Mouse (Mus musculus): ENCODE measurements around the gene Tmem212.
"Not testable (repeated sequence)": the region's sequence is repeated elsewhere in the genome, so short reads cannot be mapped to it uniquely, and the experiment has no call there.

Gene Tmem212

DNA sequence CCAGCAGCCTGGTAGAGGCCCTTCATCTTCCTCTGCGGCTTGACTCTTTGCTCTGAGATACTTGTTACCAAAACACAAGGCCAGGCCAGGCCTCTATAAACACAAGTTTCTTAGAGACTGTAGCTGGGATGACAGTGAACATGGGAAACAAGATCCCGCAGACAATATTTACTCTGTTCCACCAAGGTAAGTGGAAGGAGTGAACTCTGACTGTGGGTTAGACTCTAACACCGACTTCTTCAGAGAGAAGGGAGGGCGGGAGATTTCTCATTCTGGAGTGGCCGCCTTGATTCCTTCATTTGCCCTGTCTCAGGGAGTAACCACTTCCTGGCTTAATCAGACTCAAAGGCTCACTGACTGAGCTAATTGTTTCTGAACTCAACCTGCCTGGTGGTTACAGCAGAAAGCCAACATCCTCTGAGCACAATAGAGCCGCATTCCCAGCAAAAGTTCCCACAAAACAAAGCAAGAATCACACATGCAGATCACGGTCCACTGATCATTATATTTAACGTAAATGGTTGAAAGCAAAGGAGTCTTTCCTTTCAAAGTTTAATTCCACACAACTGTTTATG lies at the start of gene Tmem212:
Tmem212 (minus strand) TSS at position 51 of the 575 bp plus-strand sequence.
- no peak for DNase-seq (ENCODE audit: low read depth, low spot score)

DNA sequence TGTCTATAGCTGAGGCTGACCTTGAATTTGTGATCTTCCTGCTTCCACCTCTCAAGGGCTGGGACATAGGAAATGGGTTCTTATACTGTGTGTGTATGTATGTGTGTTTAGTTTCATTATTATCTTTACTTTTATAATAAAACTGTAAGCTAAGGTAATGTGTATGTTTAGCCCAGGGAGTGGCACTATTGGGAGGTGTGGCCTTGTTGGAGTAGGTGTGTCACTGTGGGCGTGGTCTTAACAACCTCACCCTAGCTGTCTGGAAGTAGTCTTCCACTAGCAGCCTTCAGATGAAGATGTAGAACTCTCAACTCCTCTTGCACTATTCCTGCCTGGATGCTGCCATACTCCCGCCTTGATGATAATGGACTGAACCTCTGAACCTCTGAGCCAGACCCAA lies 49.2 kb upstream of the Tmem212 start:
- DNase-seq (ENCODE audit: low read depth, low spot score): not testable (repeated sequence)

DNA sequence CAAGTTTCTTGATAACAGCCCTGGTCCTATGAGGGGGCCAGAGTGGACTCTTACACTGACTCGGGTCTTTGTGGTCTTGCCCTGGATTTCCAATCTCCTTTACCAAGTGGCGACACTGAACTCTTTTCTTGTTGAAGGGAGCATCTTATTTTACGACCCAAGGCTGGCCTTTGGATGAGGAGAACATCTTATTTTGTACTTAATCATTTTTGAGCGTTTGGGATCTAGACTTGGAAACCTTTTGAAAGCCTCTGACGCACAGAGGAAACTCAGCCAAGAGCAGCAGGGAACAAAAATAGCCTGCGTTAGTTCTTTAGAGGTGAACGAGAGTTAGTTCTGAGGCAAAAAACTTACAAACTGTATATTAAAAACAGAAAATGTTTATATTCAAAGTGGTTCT lies 46.8 kb upstream of the Tmem212 start:
- DNase-seq (ENCODE audit: low read depth, low spot score): peak; percentile 69

DNA sequence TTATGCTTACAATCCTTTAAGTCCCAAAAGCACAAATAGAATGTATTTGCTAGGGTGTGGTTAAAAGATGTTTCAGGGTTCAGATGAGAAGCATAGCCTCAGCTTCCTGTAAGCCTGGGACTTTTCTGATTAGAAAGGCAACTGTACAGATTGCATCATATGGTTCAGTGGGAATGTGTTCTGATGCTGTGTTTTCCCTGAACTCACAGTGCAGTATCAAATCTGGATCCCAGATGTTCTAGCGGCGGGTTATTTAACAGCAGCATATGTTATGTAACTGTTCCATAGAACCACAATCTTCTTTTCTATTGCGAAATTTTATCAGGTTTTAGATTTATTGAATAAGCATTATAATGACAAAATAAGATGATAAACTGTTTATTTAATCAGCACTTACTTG lies 45.5 kb upstream of the Tmem212 start:
- no peak for DNase-seq (ENCODE audit: low read depth, low spot score)

DNA sequence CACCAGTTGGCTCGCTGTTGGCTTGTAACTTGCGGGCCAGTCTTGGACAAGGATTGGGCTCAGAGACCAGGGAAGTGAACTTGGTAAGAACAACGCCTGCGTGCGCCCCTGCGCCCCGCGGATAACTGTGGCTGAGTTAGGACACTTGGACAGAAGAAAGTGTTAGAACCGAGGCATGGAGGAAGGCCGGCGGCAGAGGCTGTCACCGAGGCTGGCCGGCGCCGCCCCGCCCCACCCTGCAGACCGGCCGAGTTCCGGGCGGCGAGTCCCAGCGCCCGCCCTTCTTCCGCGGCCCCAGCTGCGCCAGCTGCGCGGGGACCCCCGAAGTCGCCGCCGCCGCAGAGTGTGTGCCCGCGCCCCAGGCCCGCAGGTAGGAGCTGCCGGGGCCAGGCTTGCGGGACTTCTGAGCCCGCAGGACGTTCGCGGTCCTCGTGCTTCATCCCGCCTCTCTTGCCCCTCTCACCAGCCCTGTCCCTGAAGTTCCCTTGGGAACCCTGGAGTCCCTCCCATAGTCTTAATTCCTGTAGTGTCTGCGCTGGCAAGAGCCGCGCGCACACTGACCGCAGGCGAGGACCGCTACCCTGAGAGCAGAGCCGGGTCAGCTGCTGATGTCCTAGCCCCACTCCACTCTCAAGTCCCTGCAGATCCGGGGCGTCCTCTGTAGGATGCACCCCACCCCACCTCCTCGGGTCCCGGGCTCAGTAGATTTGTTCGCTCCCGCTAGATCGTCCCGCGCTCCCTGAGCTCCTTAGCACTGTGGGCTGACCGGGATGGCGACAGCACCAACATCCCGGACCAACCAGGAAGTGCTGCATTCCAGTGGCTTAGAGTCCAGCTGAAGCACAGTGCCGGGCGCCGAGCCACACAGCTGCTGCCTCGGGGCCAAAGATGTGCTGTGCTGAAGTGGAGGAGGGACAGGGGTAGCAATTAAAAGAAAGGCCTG lies 42.5 kb upstream of the Tmem212 start, which contains the start of gene Pld1:
Pld1 (plus strand) TSS at position 315 of the 943 bp plus-strand sequence.
- DNase-seq (ENCODE audit: low read depth, low spot score): peak; percentile 88

DNA sequence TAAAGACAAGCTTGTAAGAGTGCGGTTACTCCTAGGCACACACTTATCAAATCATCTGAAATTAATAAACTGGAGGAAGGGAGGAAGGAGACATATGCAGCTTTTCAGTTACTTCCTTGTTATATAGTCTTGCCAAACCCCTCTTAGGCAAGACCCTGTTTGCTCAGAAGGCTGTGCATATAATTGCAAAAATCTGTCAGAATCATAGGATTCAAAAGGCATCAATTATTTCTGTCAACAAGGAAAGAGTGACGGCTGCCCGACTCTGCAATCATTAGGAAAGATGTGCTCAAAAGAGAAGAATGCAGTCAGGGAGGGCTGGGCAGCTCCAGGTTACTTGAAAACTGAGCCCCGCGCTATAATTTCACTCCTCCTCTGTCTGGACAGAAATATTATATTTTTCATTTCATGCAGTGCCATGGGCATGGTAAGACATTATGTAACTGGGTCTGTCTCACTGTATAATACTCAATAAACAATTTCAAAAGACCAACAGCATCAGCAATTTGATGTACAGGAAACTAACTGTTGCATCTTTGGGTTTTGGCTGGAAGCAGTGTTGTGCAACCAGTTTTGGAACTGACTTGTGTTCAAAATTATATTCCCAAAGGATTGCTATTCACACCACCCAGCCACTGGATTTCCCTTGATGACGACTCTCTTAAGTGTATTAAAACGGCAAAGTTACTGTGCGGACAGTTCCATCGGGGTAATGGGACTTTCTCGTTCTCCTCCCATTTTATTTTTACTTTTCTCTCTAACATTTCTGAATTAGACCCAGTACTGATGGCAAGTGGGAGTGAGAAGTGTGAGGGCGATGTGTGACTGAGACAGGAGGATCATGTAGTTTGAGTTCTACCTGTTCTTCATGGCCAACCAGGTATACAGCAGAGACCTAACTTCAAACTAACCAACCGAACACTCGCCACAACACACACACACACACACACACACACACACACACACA lies 41.3 kb upstream of the Tmem212 start:
- peak; percentile 39 for DNase-seq (ENCODE audit: low read depth, low spot score)

DNA sequence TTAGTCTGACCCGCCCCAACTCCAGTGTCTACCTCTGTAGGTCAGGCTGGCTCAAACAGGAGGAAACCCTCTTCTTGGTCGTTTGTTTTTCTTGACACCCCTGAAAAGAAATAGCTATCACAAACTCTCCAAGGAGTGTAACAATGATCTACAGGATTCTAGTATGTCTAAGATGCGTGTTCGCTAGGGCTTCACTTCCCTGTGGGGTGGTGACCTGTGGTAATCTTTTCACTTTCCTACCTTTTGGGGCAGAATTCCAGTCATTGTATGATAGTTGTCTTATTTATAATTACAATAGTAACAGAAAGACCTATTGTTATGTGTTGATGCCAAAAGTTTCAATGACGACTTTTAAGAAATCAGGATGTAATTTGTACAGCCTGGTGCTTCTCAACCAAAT lies 40.6 kb upstream of the Tmem212 start:
- DNase-seq (ENCODE audit: low read depth, low spot score): no peak

DNA sequence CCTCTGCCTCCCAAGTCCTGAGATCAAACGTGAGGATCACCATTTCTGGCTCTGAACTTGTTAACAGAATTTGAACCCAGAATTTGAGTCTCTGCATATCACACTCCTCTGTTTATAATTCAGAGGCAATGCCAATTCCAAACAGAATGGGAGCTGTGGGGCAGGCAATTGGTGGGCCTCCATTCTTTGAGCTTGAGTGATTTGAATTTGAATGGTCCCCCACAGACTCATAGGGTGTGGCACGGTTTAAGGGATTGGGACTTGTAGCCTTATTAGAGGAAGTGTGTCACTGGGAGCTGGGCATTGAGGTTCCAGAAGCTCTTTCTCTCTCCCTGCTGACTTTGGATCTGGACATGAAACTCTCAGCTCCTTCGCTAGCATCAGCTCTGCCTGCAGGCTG lies 39.5 kb upstream of the Tmem212 start:
- DNase-seq (ENCODE audit: low read depth, low spot score): no peak

DNA sequence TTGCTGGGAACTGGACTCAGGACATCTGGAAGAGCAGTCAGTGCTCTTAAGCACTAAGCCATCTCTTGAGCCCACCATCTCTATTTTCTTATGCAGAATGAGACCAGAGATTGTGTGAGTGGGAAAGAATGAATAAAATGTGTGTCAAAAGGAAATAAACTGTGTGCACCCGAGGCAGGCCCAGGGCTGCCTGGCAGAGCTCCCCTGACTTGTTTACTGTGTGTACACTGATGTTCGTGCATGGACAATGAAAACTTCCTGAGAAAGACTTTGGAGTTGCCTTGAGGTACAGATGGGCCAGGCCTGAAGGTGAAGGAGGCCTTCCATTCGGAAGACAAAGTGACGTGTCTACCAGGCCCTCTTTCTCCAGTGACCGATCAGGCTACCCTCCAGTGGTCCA lies 36.2 kb upstream of the Tmem212 start:
- DNase-seq (ENCODE audit: low read depth, low spot score): no peak

DNA sequence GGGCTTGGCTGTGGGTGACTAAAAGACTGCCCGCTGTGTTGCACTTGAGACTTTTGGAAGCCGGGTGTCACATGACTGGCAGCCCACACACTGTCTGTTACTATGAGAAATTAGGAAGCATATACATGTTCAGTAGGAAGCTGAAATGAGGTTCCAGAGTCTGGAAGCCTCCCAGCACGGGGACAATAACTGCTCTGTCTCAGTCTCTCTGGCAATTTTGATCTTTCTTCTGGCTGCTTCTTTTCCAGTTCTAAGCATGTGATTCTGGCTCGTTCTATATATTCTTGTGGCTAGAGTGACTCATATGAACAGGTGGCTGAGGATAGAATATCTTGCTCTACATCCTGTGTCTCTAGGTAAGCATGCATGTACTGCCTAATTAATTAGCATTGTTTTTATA lies 33.1 kb upstream of the Tmem212 start:
- DNase-seq (ENCODE audit: low read depth, low spot score): no peak

DNA sequence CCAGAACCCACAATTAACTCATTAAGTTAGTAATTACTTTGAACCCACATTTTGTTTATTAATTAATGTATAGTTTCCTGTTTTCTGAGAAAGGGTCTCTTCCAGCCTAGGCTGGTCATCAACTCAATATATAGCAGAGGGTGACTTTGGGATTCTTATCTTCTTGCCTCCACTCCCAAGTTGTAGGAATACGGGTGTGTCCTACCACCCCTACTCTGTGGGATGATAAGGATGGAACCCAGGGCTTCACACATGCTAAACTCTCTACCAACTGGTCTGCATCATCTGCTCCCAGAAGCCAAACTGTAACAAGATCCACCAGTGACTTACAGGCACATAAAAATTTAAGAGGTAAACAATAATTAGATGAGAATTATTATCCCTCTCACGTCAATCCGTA lies 27.9 kb upstream of the Tmem212 start:
- no peak for DNase-seq (ENCODE audit: low read depth, low spot score)

DNA sequence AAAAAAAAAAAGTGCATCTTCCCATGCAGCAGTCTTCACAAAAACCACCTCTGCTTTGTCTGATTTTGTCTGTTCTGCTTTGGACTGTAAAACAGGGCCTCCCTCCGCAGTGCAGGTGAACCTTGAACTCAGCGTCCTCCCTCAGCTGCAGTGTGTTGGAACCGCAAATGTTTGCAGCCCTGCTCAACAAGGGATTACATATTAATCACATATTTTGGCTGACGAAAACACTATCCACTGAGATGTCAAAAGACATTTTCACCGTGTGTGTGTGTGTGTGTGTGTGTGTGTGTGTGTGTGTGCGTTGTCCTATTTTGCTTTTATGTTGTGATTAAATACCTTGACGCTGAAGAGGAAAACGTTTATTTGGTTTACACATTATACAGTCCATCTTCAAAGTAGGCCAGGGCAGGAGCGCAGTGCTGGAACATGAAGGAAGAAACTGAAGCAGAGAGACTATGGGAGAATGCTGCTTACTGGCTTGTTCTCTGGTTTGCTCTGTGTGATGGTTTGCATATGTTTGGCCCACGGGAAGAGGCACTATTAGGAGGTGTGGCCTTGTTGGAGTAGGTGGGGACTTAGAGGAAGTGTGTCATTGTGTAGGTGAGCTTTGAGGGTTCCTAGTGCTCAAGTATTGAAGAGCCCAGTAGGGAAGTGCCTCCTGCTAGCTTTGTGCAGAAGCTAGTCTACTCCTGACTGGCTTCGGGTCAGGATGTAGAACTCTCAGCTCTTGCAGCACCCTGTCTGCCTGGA lies 25.3 kb upstream of the Tmem212 start:
- DNase-seq (ENCODE audit: low read depth, low spot score): no peak

DNA sequence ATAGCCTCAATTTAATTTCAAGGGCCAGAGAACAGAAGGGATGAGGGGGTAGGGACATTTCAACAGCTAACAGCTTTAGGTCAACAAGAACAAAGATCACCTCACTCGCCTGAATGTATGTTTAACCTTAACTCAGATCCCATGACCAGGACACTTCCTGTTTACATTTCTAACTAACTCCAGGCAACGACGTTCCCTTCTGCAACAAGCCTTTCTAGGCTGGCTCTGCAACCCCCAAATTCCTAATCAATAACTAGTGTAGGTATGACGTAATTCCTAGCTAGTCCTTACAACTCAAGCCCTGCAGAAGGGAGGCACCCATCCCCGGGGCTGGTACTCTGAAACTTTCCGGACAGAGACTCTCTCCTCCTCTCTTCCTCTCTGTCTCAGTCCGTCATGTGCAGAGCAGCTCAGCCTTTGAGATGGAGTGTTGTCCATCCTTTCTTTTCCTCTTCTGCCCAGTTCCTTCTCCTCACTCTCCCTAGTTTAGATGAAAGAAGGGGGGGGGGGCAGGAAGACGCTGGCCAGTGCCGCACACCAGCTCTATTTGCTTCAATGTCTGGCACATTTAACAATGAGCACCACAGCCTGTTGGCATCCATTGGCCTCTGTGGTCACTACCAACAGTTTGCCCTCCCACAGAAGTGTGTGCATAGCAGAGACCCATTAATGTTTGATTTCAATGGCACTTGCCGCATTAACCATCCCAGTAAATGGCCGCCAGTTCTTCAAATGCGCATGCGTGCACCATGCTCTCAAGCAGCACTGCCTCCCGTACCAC lies 22.7 kb upstream of the Tmem212 start:
- no peak for DNase-seq (ENCODE audit: low read depth, low spot score)

DNA sequence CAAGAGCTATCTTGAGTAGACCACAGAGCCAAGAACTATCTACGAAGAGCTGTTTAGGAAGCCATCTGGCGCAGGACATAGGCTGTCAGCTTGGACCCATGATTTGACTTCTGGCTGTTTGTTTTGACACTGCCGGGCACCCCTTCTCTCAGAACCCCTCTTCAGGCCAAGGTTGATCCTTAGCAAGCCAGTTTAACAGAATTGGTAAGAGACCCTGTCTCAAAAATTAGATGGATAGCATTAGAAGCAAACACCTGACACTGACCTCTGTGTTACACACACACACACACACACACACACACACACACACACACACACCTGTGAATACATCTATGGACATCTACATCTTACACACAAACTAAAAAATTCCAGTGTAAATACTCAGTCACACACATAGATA lies 12.8 kb upstream of the Tmem212 start:
- DNase-seq (ENCODE audit: low read depth, low spot score): no peak

DNA sequence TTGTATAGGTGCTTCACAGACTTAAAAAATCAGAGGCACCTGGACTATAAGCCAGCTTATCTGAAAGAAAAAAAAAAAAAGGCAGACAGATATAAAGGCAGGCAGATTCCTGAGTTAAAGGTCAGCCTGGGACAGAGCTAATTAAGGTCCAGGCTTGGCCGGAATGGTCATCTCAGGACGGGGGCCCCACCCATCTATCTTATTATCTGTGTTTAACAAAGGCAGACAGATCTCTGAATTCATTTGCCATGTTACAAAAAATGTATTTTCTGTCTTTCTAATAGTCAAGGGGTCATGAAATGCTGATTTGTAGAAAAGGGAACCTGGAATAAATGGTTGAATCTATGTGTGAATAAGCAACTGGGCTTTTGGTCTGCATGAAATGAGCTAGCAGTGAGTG lies 12.1 kb upstream of the Tmem212 start:
- no peak for DNase-seq (ENCODE audit: low read depth, low spot score)

DNA sequence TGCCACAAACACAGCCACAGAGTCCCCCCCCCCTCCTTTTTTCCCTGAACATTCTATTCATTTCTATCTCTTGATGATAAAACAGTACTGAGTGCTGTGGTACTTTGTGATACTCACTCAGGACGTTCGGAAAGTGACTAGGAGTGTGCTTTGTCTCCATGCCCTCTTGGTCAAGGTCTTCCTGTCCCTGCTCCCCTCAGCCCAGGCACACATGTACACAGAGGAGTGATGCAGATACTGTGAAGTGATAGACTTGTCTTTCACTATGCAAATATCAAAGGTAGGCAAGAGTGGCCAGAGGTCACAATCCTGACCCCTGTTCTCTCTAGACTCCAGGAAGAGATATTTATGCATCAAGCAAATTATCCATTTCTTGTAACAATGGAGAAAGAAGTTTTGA lies 11.1 kb upstream of the Tmem212 start:
- DNase-seq (ENCODE audit: low read depth, low spot score): no peak

DNA sequence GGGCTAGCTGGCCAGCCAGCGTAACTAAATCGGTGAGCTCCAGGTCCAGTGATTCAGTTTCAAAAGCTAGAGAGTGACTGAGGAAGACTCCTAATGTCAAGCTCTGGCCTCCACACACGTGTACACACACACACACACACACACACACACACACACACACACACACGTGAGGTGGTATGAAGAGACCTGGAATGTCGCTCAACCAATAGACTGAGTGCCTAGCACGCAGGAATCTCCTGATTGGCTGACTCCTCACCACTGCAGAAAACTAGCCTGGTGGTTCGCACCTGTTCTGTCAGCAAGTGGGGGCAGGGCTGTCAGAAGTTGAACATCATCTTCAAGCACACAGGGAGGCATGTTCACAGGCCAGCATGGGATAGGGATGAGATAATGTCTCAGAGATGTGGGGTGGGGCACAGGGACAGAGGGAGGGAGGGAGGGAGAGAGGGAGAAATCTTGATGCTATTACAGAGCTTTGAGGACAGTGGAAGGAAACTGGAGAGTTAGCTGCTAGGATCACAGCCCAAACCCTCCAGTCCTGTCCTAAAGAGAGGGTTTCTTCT lies 10.6 kb upstream of the Tmem212 start:
- peak; percentile 24 for DNase-seq (ENCODE audit: low read depth, low spot score)

DNA sequence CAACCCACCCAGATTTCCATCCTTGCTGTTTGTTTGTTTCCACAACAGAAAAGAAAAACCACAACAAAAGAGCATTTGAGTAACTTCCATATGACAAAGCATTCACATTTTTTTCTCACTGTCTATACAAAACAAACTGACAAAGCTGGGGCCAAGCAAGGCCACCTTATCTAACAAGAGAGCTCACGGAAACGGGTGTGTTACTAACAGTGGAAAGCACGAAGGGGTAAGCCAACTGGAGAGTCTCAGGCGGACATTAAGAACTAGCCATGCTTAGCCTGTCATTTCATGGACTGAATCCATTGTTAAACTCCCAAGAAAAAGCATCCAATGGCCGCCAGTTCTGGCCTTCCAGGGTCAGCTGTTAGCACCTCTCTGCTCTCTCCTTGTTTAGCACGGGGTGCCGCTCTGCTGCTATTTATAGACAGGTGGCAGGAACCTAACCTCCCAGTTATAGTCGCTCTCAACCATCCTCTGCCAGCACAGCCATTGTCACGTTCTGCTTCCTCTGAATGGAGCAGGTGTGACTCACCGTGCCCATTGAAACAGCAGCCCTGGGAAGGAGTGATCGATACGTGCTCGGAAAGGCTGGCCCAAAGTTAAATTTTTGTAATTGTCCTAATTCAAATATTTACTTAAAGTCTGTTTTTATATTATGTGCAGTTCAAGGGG lies 8.6 kb upstream of the Tmem212 start:
- peak; percentile 34 for DNase-seq (ENCODE audit: low read depth, low spot score)

DNA sequence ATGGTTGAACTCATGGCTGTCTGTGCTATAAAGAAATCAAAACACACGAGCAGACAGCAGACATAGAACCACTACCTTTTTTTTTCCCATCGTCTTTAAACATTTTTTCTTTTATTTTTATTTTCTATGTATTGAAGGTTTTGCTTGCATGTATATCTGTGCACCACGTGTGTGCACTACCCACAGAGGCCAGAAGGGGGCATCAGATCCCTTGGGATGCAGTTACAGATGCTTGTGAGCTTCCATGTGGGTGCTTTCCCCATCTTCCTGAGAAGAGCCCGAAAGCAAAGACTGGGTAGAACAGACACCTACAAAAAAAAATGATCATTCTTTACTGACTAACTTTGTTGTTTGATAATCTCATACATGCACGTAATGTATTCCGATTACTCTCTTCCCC lies 5.7 kb upstream of the Tmem212 start:
- no peak for DNase-seq (ENCODE audit: low read depth, low spot score)

All from skeletal muscle tissue, adult 2 months (tissue).